Mouse (Mus musculus): ENCODE data around the gene Kmt2d. TPM values are rescaled to one million over a fixed set of nuclear protein-coding genes. Genes with fewer than 3 reads are reported as not detected.

The Kmt2d gene
- polyA plus RNA-seq, 1 experiment from 2014 or later = 14.7 TPM

DNA sequence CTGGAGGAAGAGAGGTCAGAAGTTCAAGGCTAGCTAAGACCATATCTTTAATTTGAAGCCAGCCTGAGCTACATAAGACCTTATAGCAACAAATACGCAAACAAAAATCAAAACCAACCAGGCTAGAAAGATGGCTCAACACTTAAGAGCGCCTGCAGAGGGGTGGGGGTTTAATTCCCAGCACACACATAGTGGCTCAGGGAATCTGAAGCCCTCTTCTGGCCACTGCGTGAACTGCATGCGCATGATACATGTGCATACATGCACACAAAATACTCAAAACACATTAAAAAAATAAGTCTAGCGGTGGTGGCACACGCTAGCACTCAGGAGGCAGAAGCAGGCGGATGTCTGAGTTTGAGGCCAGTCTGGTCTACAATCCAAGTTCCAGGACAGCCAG, 85.3 kb downstream of the Kmt2d start:
- H3K9me3 ChIP-seq = peaks cover 5% of the 10 kb centered on the region; the same call in 1 of the 2 replicates
- peaks cover 10% of the 10 kb centered on the region for H3K4me1 ChIP-seq
- no peak overlapping the region for H3K9ac ChIP-seq
- no peak overlapping the region for H3K4me3 ChIP-seq
- H3K27ac ChIP-seq = no peak overlapping the region
- H3K4me2 ChIP-seq (replicated peaks) = no peak overlapping the region
- H3K27me3 ChIP-seq = peaks cover 89% of the 10 kb centered on the region
- no peaks in the 10 kb centered on the region for H3K36me3 ChIP-seq
- no peak for ATAC-seq (ENCODE audit: low FRiP score, low read depth)
- 34% methylated on average over 7 of the region's 7 CpGs for WGBS

Other genes starting within 250 kb of the Kmt2d start
- gene Cacnb3, start 240.4 kb downstream of the Kmt2d start, polyA plus RNA-seq (2015; fragmentation: Nextera tagmentation; extraction: Ambion mirVana) = 43.7 and 48.2 TPM in 2 replicates
- 34.5 and 35.5 TPM in 2 replicates for gene Ddx23, start 208.3 kb downstream of the Kmt2d start, polyA plus RNA-seq (2015; fragmentation: Nextera tagmentation; extraction: Ambion mirVana)
- gene Rnd1, start 193.7 kb downstream of the Kmt2d start, polyA plus RNA-seq (2015; fragmentation: Nextera tagmentation; extraction: Ambion mirVana) = 0.87 and 1.1 TPM in 2 replicates
- 0.87 and 0.90 TPM in 2 replicates for gene Ccdc65, start 163.0 kb downstream of the Kmt2d start, polyA plus RNA-seq (2015; fragmentation: Nextera tagmentation; extraction: Ambion mirVana)
- 50.8 and 51.5 TPM in 2 replicates for gene Fkbp11, start 143.0 kb downstream of the Kmt2d start, polyA plus RNA-seq (2015; fragmentation: Nextera tagmentation; extraction: Ambion mirVana)
- 39.1 and 41.0 TPM in 2 replicates for gene Arf3, start 108.0 kb downstream of the Kmt2d start, polyA plus RNA-seq (2015; fragmentation: Nextera tagmentation; extraction: Ambion mirVana)
- 2.1 and 2.4 TPM in 2 replicates for gene Wnt10b, start 93.1 kb downstream of the Kmt2d start, polyA plus RNA-seq (2015; fragmentation: Nextera tagmentation; extraction: Ambion mirVana)
- gene Wnt1, start 81.3 kb downstream of the Kmt2d start, polyA plus RNA-seq (2015; fragmentation: Nextera tagmentation; extraction: Ambion mirVana) = not detected in 2 replicates
- 0.05 TPM in 1 of 2 replicates, not detected in the other for gene Ddn, start 61.7 kb downstream of the Kmt2d start, polyA plus RNA-seq (2015; fragmentation: Nextera tagmentation; extraction: Ambion mirVana)
- 93.4 and 94.5 TPM in 2 replicates for gene Prkag1, start 39.7 kb downstream of the Kmt2d start, polyA plus RNA-seq (2015; fragmentation: Nextera tagmentation; extraction: Ambion mirVana)
- gene Rhebl1, start 23.3 kb upstream of the Kmt2d start, polyA plus RNA-seq (2015; fragmentation: Nextera tagmentation; extraction: Ambion mirVana) = 18.4 and 20.1 TPM in 2 replicates
- 0.59 and 0.80 TPM in 2 replicates for gene Dhh, start 27.3 kb upstream of the Kmt2d start, polyA plus RNA-seq (2015; fragmentation: Nextera tagmentation; extraction: Ambion mirVana)
- gene Lmbr1l, start 47.0 kb upstream of the Kmt2d start, polyA plus RNA-seq (2015; fragmentation: Nextera tagmentation; extraction: Ambion mirVana) = 22.5 and 26.1 TPM in 2 replicates
- 1,632 and 1,683 TPM in 2 replicates for gene Tuba1b, start 63.4 kb upstream of the Kmt2d start, polyA plus RNA-seq (2015; fragmentation: Nextera tagmentation; extraction: Ambion mirVana)
- gene Gm49450, start 82.3 kb upstream of the Kmt2d start, polyA plus RNA-seq (2015; fragmentation: Nextera tagmentation; extraction: Ambion mirVana) = not detected in 2 replicates
- 1,398 and 1,426 TPM in 2 replicates for gene Tuba1a, start 82.5 kb upstream of the Kmt2d start, polyA plus RNA-seq (2015; fragmentation: Nextera tagmentation; extraction: Ambion mirVana)
- 143 and 149 TPM in 2 replicates for gene Tuba1c, start 158.7 kb upstream of the Kmt2d start, polyA plus RNA-seq (2015; fragmentation: Nextera tagmentation; extraction: Ambion mirVana)
- gene Prph, start 184.0 kb upstream of the Kmt2d start, polyA plus RNA-seq (2015; fragmentation: Nextera tagmentation; extraction: Ambion mirVana) = 1.0 and 1.2 TPM in 2 replicates
- 36.2 and 37.5 TPM in 2 replicates for gene Troap, start 203.4 kb upstream of the Kmt2d start, polyA plus RNA-seq (2015; fragmentation: Nextera tagmentation; extraction: Ambion mirVana)
- not detected in 2 replicates for gene C1ql4, start 216.6 kb upstream of the Kmt2d start, polyA plus RNA-seq (2015; fragmentation: Nextera tagmentation; extraction: Ambion mirVana)
- 0.83 and 1.0 TPM in 2 replicates for gene Dnajc22, start 222.0 kb upstream of the Kmt2d start, polyA plus RNA-seq (2015; fragmentation: Nextera tagmentation; extraction: Ambion mirVana)

All from limb, embryonic 13.5 days (tissue).